Mouse (Mus musculus) neural tube, embryonic 10.5 days (tissue): ENCODE measurements around the gene Pmvk.
"Not testable (repeated sequence)": the region's sequence is repeated elsewhere in the genome, so short reads cannot be mapped to it uniquely, and the experiment has no call there.

ENCODE experiments used
- DNase-seq: peaks from one replicate; pipeline ENCODE4 v3.0.0-alpha.2; 2017; ENCODE audit warnings: low spot score; ENCODE audit errors: extremely low spot score

Pmvk gene

GRCm38 (mm10) chr3:89425876-89426275 is 28.5 kb upstream of the Pmvk start:
- DNase-seq: no peak

DNA sequence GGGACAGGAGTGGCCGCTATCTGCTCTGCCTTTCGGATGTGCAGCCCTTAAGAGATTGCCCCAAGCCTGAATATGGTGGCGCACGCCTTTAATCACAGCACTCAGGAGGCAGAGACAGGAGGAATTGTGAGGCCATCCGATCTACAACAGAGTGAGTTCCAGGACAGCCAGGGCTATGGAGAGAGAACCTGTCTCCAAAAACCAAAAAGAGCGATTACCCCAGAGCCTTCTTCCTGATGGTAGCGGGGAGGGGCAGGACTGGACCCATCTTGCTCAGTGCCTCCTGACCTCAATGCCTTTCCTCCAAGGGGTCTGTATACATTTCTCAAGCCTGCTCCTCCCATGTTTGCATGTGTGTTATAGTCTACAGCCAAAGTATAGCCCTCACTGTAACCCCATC is 25.3 kb upstream of the Pmvk start:
- not testable (repeated sequence) for DNase-seq

- DNase-seq: peak; percentile 94
Measured at GRCm38 (mm10) chr3:89430171-89431159, 23.9 kb upstream of the Pmvk start, which contains the start of gene Pygo2. Pygo2 (plus strand) TSS chr3:89430214.

GRCm38 (mm10) chr3:89432606-89433005 is 21.7 kb upstream of the Pmvk start:
- DNase-seq: no peak

GRCm38 (mm10) chr3:89434532-89434931 is 19.8 kb upstream of the Pmvk start:
- no peak for DNase-seq

- no peak for DNase-seq
Measured at GRCm38 (mm10) chr3:89435041-89435440, 19.3 kb upstream of the Pmvk start.

DNA sequence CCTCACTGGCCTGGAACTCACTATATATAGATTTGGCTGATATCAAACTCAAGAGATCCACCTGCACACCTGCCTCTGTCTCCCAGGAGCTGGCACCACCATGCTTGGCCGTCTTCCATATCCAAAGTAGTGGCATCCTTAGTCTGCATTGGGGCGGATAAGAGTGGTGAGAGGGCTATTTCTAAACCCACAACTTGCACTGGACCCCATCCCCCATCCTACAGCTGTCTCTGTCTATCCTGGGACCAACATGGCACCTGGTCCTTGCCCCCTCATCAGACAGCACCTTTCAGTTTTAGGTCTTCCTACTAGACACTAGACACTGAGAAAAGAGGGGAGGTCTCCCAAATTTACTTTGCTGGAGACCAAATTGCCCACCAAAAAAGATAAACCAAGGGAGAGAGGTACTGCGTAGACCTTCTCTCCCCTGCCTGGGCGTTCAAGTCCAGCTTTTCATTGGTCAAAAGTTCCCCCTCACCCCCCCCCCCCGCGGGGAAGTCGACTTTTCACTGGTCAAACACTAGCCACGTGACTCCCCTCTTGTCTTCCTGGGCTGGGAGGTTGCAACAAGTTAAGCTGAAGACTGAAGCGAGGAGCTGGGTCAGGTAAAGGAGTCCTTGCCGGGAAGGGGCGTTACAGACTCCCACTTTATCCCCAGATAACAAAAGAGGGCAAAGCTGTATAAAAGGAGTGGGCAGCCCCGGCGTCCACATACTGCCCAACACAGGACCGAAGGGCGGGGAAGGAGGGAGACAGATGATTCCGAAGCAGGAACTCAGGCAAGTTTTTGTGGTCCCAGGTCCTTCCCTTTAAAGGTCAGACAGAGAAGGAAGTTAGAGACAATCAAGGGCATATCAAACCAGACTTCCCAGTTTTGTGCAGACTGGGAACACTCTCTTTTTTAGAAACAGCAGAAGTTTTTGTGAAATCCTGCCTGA is 17.9 kb upstream of the Pmvk start, which contains the start of gene Pbxip1:
TSS of gene Pbxip1 (plus strand) at position 531 of the 938 bp plus-strand sequence.
- DNase-seq: peak; percentile 80

GRCm38 (mm10) chr3:89437269-89437668 is 17.1 kb upstream of the Pmvk start:
- DNase-seq: no peak

- DNase-seq: no peak
Measured at GRCm38 (mm10) chr3:89440691-89441090, 13.7 kb upstream of the Pmvk start.

DNA sequence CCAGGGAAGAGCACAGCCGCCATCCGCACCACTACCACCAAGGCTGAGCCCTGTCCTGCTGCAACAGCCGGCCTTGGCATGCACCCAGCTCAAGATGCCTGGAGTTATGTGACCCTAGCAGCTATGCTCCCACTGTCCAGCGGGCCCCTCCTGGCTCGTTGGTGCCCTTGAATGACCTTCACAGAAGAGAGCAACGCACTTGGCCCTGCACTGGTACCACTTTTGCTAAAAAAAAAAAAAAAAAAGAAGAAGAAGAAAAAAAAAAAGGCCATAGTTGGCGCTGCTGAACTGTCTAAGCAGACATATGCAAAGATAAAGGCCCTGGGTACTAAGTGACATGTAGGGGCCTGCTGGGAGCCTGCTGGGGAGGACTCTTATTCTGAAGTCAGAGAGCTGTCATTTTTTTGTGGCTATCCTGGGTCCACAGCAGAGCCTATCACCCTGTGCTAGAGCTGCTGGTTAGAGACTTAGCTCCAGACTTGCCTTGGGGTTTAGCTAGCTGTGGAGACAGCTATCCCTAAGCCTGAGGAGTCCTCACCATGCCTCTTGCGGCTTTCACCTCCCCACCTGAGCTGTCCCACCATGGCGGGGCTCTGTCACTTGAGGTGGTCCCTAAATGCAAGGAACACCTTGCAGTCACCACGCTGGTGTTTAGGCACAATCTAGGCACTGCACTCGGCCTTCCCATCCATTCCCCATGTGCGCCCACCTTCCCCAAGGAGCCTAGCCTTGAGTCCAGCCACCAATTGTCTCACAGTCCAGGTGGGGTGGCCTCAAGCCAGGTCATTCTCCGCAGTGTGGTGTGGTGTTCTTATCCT is 5.4 kb upstream of the Pmvk start:
- DNase-seq: no peak

DNA sequence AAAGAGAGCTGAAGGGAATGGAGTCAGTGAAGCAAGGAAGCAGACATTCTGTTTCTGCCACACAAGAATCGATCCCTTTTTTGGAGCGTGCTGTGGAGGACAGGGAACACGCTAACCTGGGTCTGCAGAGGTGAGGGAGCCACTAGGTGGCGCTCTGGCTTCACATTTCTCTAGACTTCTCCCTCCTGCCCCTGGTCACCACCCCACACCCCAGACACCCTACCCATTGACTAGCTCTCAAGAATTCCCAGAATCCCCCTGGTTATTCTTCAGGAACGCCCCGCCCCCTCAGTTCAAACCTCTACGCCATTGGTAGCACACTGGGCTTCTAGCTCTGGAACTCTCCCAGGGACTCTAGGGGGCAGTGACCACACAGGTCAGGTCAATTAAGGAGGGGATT is 4.8 kb upstream of the Pmvk start:
- peak; percentile 61 for DNase-seq

- no peak for DNase-seq
Measured at GRCm38 (mm10) chr3:89451916-89452315, 2.4 kb upstream of the Pmvk start.

DNA sequence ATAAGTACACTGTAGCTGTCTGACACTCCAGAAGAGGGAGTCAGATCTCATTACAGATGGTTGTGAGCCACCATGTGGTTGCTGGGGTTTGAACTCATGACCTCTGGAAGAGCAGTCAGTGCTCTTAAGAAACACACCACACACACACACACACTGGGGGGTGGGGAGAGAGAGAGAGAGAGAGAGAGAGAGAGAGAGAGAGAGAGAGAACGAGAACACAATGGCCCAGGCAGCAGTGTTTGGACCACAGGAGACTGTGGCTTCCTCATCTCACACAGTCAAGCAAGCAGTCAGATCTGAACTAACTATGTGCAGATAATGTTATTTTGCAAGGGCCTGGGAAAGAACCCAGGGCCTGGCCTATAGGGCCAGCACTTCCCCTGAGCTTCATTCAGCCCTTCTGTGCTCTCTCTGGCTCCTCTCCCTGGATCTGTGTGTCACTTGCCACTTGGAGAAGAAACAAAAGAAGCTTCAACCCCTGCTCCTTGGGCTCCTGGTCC is 1.5 kb downstream of the Pmvk start:
- no peak for DNase-seq

GRCm38 (mm10) chr3:89456726-89457665 is 2.7 kb downstream of the Pmvk start:
- DNase-seq: peak; percentile 80

GRCm38 (mm10) chr3:89458372-89458964 is 4.1 kb downstream of the Pmvk start:
- DNase-seq: no peak

- peak; percentile 94 for DNase-seq
Measured at GRCm38 (mm10) chr3:89458965-89459807, 4.8 kb downstream of the Pmvk start.

GRCm38 (mm10) chr3:89468268-89468667 is 13.9 kb downstream of the Pmvk start:
- no peak for DNase-seq

DNA sequence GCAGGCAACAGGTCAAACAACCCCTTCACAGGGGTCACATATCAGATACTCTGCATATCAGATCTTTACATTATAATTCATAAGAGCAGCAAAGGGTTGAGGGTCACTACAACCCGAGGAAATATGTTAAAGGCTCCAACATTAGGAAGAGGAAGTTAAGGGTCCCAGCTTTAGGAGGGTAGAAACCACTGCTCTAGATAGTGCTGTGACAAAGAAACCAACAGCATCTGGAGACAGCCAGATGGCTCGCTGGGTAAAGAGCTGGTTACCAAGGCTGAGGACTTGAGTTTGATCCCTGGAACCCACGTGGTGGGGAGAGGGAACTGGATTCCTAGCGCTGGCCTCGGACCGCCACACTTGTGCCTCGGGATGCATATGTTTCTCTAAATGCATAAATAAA is 17.9 kb downstream of the Pmvk start:
- DNase-seq: no peak
